Mouse (Mus musculus) cortical plate, adult 2 months (tissue): ENCODE results near the gene Ebf1. TPM values are rescaled to one million over a fixed set of nuclear protein-coding genes. Genes with fewer than 3 reads are reported as not detected.

ENCODE experiments used
- H3K27ac ChIP-seq: fragments of 200-500 bp; 2 replicates; pipeline ENCODE4 v1.5.1; 2012; ENCODE audit warnings: low read length, control low read depth, inconsistent platforms; ENCODE audit not compliant: insufficient read depth
- H3K4me1 ChIP-seq: fragments of 200-500 bp; 2 replicates; pipeline ENCODE4 v1.6.1; 2011; ENCODE audit warnings: low read length; ENCODE audit not compliant: control insufficient read depth, insufficient read depth
- H3K4me3 ChIP-seq: fragments of 200-500 bp; 2 replicates; pipeline ENCODE4 v1.5.1; 2011; ENCODE audit warnings: mild to moderate bottlenecking, low read length, control low read depth; ENCODE audit not compliant: insufficient read depth
- CTCF ChIP-seq: fragments of 200-500 bp; IDR thresholded peaks from 2 replicates; pipeline ENCODE4 v1.5.1; 2011; ENCODE audit warnings: mild to moderate bottlenecking, control low read depth, low read length; ENCODE audit not compliant: insufficient read depth; ENCODE audit errors: extremely low read depth
- POLR2A ChIP-seq: fragments of 200-500 bp; IDR thresholded peaks from 2 replicates; pipeline ENCODE4 v1.6.1; 2011; ENCODE audit warnings: mild to moderate bottlenecking, low read length, control low read depth; ENCODE audit not compliant: insufficient read depth; ENCODE audit errors: extremely low read depth
- polyA plus RNA-seq: library from polyadenylated mRNA; depleted of rRNA; stranded (reverse); fragments of >200 nt; gene quantifications from 2 replicates; pipeline ENCODE4 v1.2.3, GENCODE M21; 2012

Ebf1 gene
- polyA plus RNA-seq, 1 experiment = 3.8 TPM

DNA sequence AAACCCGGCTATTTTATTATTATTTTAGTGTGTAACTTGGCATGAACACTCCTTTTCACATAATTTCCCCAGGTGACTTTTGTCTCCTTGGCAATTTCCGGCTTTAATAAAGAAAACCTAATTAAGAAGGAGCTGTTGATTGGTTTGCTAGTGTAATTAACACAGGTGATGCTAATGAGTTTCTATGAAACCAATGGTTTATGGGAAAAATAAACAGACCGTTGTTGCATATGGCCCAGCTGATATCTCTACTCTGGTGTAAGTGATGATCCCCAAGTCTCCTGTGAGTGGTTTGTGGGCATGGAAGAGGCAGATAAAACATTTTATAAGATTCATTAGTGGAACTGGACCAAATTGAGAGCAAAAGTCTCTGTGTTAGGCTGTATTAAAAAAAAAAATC, 132.2 kb downstream of the Ebf1 start:
- TF ChIP-seq CTCF (no peak), POLR2A (no peak)

GRCm38 (mm10) chr11:44754336-44754735, 137.2 kb downstream of the Ebf1 start:
- TF ChIP-seq POLR2A = no peak
- TF ChIP-seq CTCF = no peak
- Histone ChIP-seq H3K27ac (no peak overlapping the region), H3K4me3 (no peak overlapping the region), H3K4me1 (no peaks in the 10 kb centered on the region)

More for the DNA sequence above, 132.2 kb downstream of the Ebf1 start:
- H3K27ac ChIP-seq = no peak overlapping the region
- no peaks in the 10 kb centered on the region for H3K4me1 ChIP-seq
- no peak overlapping the region for H3K4me3 ChIP-seq

GRCm38 (mm10) chr11:44756321-44756720, 139.2 kb downstream of the Ebf1 start:
- Histone ChIP-seq H3K4me3 (no peak overlapping the region), H3K4me1 (no peaks in the 10 kb centered on the region), H3K27ac (no peak overlapping the region)
- no peak for TF ChIP-seq CTCF
- no peak for TF ChIP-seq POLR2A

DNA sequence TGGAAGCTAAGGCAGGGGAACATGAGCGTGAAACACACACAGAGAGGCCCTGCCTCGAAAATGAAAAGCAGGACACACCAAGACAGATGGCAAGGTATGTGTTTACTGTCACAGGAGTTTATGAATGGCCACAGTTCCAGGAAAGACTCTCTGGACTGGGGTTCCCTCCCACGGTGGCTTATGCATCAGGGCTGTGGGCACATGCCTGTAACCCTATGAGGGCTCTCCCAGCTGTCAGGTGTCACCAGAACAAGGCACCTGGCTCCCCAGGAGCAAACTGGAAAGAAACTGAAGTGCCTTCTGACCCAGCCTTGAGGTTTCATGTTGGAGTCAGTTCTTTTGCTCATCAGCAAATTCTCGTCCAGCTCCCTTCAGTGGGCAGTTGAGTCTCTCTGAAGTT, 141.7 kb downstream of the Ebf1 start:
- TF ChIP-seq CTCF = no peak
- TF ChIP-seq POLR2A = no peak
- Histone ChIP-seq H3K4me3 (no peak overlapping the region), H3K27ac (no peak overlapping the region), H3K4me1 (no peaks in the 10 kb centered on the region)

GRCm38 (mm10) chr11:44761128-44761996, 144.2 kb downstream of the Ebf1 start:
- no peak overlapping the region for H3K27ac ChIP-seq

GRCm38 (mm10) chr11:44763992-44764835, 147.1 kb downstream of the Ebf1 start:
- no peaks in the 10 kb centered on the region for H3K4me1 ChIP-seq
- TF ChIP-seq POLR2A (no peak), CTCF (no peak)
- no peak overlapping the region for H3K4me3 ChIP-seq
- H3K27ac ChIP-seq = no peak overlapping the region

More at GRCm38 (mm10) chr11:44761128-44761996, 144.2 kb downstream of the Ebf1 start:
- TF ChIP-seq POLR2A (no peak), CTCF (no peak)
- H3K4me3 ChIP-seq = no peak overlapping the region
- no peaks in the 10 kb centered on the region for H3K4me1 ChIP-seq

DNA sequence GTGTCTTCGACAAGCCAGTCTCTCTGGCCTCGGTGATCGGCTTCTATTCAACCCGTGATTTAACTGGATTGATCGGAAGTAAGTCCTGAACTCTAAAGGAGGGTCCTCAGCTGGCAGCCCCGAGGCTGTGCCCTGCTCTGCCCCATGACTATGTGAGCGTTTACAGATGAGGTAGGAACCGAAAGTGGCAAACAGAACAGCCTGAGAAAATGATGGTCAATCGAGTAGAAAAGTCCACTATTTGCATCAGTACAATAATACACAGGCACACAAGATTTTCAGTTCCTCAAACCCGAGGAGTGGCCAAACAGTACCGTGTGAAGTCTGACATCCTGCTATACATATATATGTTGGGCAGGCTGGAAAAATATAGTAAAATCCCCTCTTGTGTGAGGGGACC, 147.9 kb downstream of the Ebf1 start:
- H3K4me3 ChIP-seq = no peak overlapping the region
- no peaks in the 10 kb centered on the region for H3K4me1 ChIP-seq
- H3K27ac ChIP-seq = no peak overlapping the region
- TF ChIP-seq CTCF (no peak), POLR2A (no peak)

DNA sequence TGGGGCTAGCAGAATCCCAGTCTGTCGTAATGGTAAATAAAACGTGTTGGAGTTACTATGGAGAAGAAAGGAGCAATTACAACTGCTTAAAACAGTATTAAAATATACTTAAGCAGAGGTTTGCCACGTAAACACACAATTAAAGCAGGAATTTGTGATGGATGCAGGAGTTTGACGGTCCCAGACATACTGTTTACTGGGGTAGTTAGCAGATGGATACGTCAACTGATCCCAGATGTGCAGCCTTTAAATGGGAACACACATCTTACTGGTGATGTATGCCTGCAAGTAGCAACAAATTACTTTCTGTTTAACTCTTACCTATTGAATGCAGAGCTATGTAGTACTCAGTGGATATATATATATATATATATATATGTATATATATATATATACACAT, 149.1 kb downstream of the Ebf1 start:
- TF ChIP-seq POLR2A (no peak), CTCF (no peak)

DNA sequence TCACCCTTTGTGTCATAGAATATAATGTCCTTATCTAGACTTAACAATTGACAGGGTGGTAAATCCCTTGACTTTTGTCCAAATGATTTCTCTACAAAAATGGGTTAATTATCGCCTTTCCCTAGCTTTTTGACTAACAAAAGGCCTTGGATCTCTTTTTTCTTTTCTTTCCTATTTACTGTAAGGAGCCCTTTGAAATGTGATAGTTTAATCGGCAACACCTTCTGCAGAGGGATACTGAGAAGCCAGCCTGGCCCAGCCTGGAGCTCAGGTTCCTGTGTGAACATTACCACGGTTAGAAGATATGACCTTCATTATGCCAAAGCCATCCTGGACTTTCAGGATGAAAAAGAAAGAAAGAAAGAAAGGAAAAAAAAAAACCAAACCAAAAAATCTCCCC, 150.2 kb downstream of the Ebf1 start:
- Histone ChIP-seq H3K4me1 (no peaks in the 10 kb centered on the region), H3K27ac (no peak overlapping the region), H3K4me3 (no peak overlapping the region)
- no peak for TF ChIP-seq CTCF

More for the DNA sequence above, 149.1 kb downstream of the Ebf1 start:
- Histone ChIP-seq H3K4me3 (no peak overlapping the region), H3K4me1 (no peaks in the 10 kb centered on the region), H3K27ac (no peak overlapping the region)

GRCm38 (mm10) chr11:44768346-44768745, 151.2 kb downstream of the Ebf1 start:
- no peak overlapping the region for H3K27ac ChIP-seq
- H3K4me3 ChIP-seq = no peak overlapping the region
- H3K4me1 ChIP-seq = no peaks in the 10 kb centered on the region
- TF ChIP-seq POLR2A = no peak
- TF ChIP-seq CTCF = no peak
